Mouse (Mus musculus): ENCODE measurements around the gene Slc25a11. TPM values are rescaled to one million over a fixed set of nuclear protein-coding genes. Genes with fewer than 3 reads are reported as not detected.
A peak's percentile ranks its signal among the peaks of the same experiment; 100 is the strongest.

The Slc25a11 gene
- polyA plus RNA-seq, 1 experiment from 2014 or later, result 210 TPM

DNA sequence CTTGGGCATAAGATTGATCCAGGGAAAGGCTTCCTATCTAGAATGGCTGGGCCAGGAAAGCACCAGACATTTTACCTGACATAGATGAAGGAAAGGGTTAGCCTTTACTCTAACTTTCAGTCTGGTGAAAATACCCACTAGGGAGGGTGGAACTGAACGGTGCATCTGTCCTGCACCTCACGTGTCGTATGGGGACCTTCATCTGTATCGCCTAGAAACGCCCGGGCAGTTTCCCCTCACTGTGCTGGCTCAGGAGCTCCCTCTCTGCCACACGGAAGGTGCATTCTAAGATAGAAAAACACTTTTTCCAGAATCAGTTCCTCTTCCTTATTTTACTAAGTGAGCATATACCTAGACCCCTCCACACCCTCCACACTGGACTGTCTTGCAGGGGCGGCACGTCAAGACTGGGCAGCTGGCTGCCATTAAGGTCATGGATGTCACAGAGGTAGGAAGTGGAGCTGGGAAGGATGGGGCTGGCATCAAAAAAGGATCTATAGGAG is 48.8 kb downstream of the Slc25a11 start:
- no peak overlapping the region for H3K4me3 ChIP-seq (ENCODE audit: low read depth, low read length)
- H3K4me2 ChIP-seq (replicated peaks; ENCODE audit: low read depth), result no peak overlapping the region
- H3K27me3 ChIP-seq (replicated peaks; ENCODE audit: control insufficient read depth, insufficient read depth, low read length), result no peaks in the 10 kb centered on the region
- H3K27ac ChIP-seq (ENCODE audit: low read depth, low read length), result no peak overlapping the region
- H3K4me1 ChIP-seq (replicated peaks; ENCODE audit: control insufficient read depth, insufficient read depth, low read length), result peaks cover 14% of the 10 kb centered on the region
- H3K9me3 ChIP-seq (ENCODE audit: control insufficient read depth), result no peaks in the 10 kb centered on the region
- no peak overlapping the region for H3K9ac ChIP-seq (ENCODE audit: low read depth, low read length)
- no peak for TF ChIP-seq CTCF (IDR thresholded peaks at IDR 0.05; ENCODE audit: low read depth)
- WGBS, result 84% methylated on average over 9 of the region's 9 CpGs
- no peak for ATAC-seq
- peaks cover 40% of the 10 kb centered on the region for H3K36me3 ChIP-seq (ENCODE audit: control insufficient read depth, insufficient read depth)

GRCm38 (mm10) chr11:70597301-70597700 is 50.0 kb downstream of the Slc25a11 start:
- Histone ChIP-seq H3K9ac (ENCODE audit: low read depth, low read length) (no peak overlapping the region), H3K4me2 (replicated peaks; ENCODE audit: low read depth) (no peak overlapping the region), H3K9me3 (ENCODE audit: control insufficient read depth) (no peaks in the 10 kb centered on the region), H3K4me1 (replicated peaks; ENCODE audit: control insufficient read depth, insufficient read depth, low read length) (peaks cover 14% of the 10 kb centered on the region), H3K27me3 (replicated peaks; ENCODE audit: control insufficient read depth, insufficient read depth, low read length) (no peaks in the 10 kb centered on the region), H3K36me3 (ENCODE audit: control insufficient read depth, insufficient read depth) (peaks cover 34% of the 10 kb centered on the region), H3K27ac (ENCODE audit: low read depth, low read length) (no peak overlapping the region), H3K4me3 (ENCODE audit: low read depth, low read length) (no peak overlapping the region)
- 74% methylated on average over 6 of the region's 6 CpGs for WGBS
- 0 out of 2 replicates have a peak, but pooled peaks have one; percentile 12 for ATAC-seq
- no peak for TF ChIP-seq CTCF (IDR thresholded peaks at IDR 0.05; ENCODE audit: low read depth)

- Histone ChIP-seq H3K4me1 (replicated peaks; ENCODE audit: control insufficient read depth, insufficient read depth, low read length) (peaks cover 14% of the 10 kb centered on the region), H3K27ac (ENCODE audit: low read depth, low read length) (peak overlapping the region; percentile 86), H3K36me3 (ENCODE audit: control insufficient read depth, insufficient read depth) (peaks cover 24% of the 10 kb centered on the region), H3K27me3 (replicated peaks; ENCODE audit: control insufficient read depth, insufficient read depth, low read length) (no peaks in the 10 kb centered on the region), H3K4me2 (replicated peaks; ENCODE audit: low read depth) (peak overlapping the region; percentile 28), H3K4me3 (ENCODE audit: low read depth, low read length) (no peak overlapping the region), H3K9me3 (ENCODE audit: control insufficient read depth) (no peaks in the 10 kb centered on the region), H3K9ac (ENCODE audit: low read depth, low read length) (no peak overlapping the region)
- 40% methylated on average over 4 of the region's 4 CpGs for WGBS
- no peak for TF ChIP-seq CTCF (IDR thresholded peaks at IDR 0.05; ENCODE audit: low read depth)
- ATAC-seq, result 0 out of 2 replicates have a peak, but pooled peaks have one; percentile 46
Measured at GRCm38 (mm10) chr11:70596094-70596493, 51.2 kb downstream of the Slc25a11 start.

DNA sequence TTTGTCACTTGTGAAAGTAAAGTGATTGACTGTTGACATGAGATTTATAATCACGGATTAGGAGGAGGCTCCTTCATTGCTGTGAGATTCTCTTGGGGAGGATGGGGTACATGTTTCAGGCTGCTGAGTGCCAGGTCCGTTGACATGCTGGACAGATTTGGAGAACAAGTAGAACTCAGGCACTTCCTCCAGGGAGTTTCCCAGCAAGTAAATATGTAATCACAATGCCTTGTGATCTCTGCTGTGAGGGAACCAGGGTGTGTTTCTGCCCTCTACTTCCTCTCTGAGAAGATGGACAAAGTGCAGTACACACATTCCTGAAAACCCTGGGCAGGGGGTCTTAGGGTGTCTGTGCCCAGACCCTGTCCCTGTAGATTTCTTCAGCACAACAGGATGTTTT is 51.6 kb downstream of the Slc25a11 start:
- ATAC-seq, result peak; percentile 71
- 22% methylated on average over 2 of the region's 2 CpGs for WGBS
- no peak for TF ChIP-seq CTCF (IDR thresholded peaks at IDR 0.05; ENCODE audit: low read depth)
- Histone ChIP-seq H3K4me1 (replicated peaks; ENCODE audit: control insufficient read depth, insufficient read depth, low read length) (peaks cover 14% of the 10 kb centered on the region), H3K9me3 (ENCODE audit: control insufficient read depth) (no peaks in the 10 kb centered on the region), H3K27ac (ENCODE audit: low read depth, low read length) (peak overlapping the region; percentile 86), H3K36me3 (ENCODE audit: control insufficient read depth, insufficient read depth) (peaks cover 24% of the 10 kb centered on the region), H3K9ac (ENCODE audit: low read depth, low read length) (no peak overlapping the region), H3K27me3 (replicated peaks; ENCODE audit: control insufficient read depth, insufficient read depth, low read length) (no peaks in the 10 kb centered on the region), H3K4me2 (replicated peaks; ENCODE audit: low read depth) (peak overlapping the region; percentile 37), H3K4me3 (ENCODE audit: low read depth, low read length) (no peak overlapping the region)

GRCm38 (mm10) chr11:70594253-70594989 is 52.9 kb downstream of the Slc25a11 start:
- 79% methylated on average over 15 of the region's 15 CpGs for WGBS
- peaks cover 14% of the 10 kb centered on the region for H3K4me1 ChIP-seq (replicated peaks; ENCODE audit: control insufficient read depth, insufficient read depth, low read length)
- no peak overlapping the region for H3K27ac ChIP-seq (ENCODE audit: low read depth, low read length)
- no peak overlapping the region for H3K9ac ChIP-seq (ENCODE audit: low read depth, low read length)
- H3K36me3 ChIP-seq (ENCODE audit: control insufficient read depth, insufficient read depth), result peaks cover 18% of the 10 kb centered on the region
- no peak overlapping the region for H3K4me2 ChIP-seq (replicated peaks; ENCODE audit: low read depth)
- no peak overlapping the region for H3K4me3 ChIP-seq (ENCODE audit: low read depth, low read length)
- no peaks in the 10 kb centered on the region for H3K27me3 ChIP-seq (replicated peaks; ENCODE audit: control insufficient read depth, insufficient read depth, low read length)
- no peak for TF ChIP-seq CTCF (IDR thresholded peaks at IDR 0.05; ENCODE audit: low read depth)
- H3K9me3 ChIP-seq (ENCODE audit: control insufficient read depth), result no peaks in the 10 kb centered on the region
- ATAC-seq, result no peak

Other genes with a start within 250 kb of the Slc25a11 start
- 9.5 and 9.9 TPM in 2 replicates for gene Pelp1, start 237.4 kb downstream of the Slc25a11 start, polyA plus RNA-seq (2015; fragmentation: Nextera tagmentation; extraction: Ambion mirVana)
- 7.4 and 7.8 TPM in 2 replicates for gene Arrb2, start 214.8 kb downstream of the Slc25a11 start, polyA plus RNA-seq (2015; fragmentation: Nextera tagmentation; extraction: Ambion mirVana)
- 30.1 and 30.7 TPM in 2 replicates for gene Med11, start 195.6 kb downstream of the Slc25a11 start, polyA plus RNA-seq (2015; fragmentation: Nextera tagmentation; extraction: Ambion mirVana)
- 1.4 and 1.5 TPM in 2 replicates for gene Zmynd15, start 188.0 kb downstream of the Slc25a11 start, polyA plus RNA-seq (2015; fragmentation: Nextera tagmentation; extraction: Ambion mirVana)
- 33.8 and 39.3 TPM in 2 replicates for gene Cxcl16, start 187.5 kb downstream of the Slc25a11 start, polyA plus RNA-seq (2015; fragmentation: Nextera tagmentation; extraction: Ambion mirVana)
- 398 and 402 TPM in 2 replicates for gene Tm4sf5, start 142.2 kb downstream of the Slc25a11 start, polyA plus RNA-seq (2015; fragmentation: Nextera tagmentation; extraction: Ambion mirVana)
- 0.25 and 0.31 TPM in 2 replicates for gene Vmo1, start 132.9 kb downstream of the Slc25a11 start, polyA plus RNA-seq (2015; fragmentation: Nextera tagmentation; extraction: Ambion mirVana)
- gene Gltpd2, start 128.3 kb downstream of the Slc25a11 start, polyA plus RNA-seq (2015; fragmentation: Nextera tagmentation; extraction: Ambion mirVana), result 0.30 and 0.82 TPM in 2 replicates
- gene Psmb6, start 122.1 kb downstream of the Slc25a11 start, polyA plus RNA-seq (2015; fragmentation: Nextera tagmentation; extraction: Ambion mirVana), result 462 and 489 TPM in 2 replicates
- gene Gm40193, start 114.5 kb downstream of the Slc25a11 start, polyA plus RNA-seq (2015; fragmentation: Nextera tagmentation; extraction: Ambion mirVana), result not detected in 2 replicates
- 5.9 and 6.3 TPM in 2 replicates for gene Pld2, start 107.4 kb downstream of the Slc25a11 start, polyA plus RNA-seq (2015; fragmentation: Nextera tagmentation; extraction: Ambion mirVana)
- gene Mink1, start 84.6 kb downstream of the Slc25a11 start, polyA plus RNA-seq (2015; fragmentation: Nextera tagmentation; extraction: Ambion mirVana), result 5.8 and 6.1 TPM in 2 replicates
- not detected in 2 replicates for gene 4930544D05Rik, start 31.6 kb downstream of the Slc25a11 start, polyA plus RNA-seq (2015; fragmentation: Nextera tagmentation; extraction: Ambion mirVana)
- gene Chrne, start 28.3 kb downstream of the Slc25a11 start, polyA plus RNA-seq (2015; fragmentation: Nextera tagmentation; extraction: Ambion mirVana), result 0.12 TPM in 1 of 2 replicates, not detected in the other
- 0.07 and 0.10 TPM in 2 replicates for gene Gp1ba, start 8.4 kb downstream of the Slc25a11 start, polyA plus RNA-seq (2015; fragmentation: Nextera tagmentation; extraction: Ambion mirVana)
- gene Rnf167, start 244 bp downstream of the Slc25a11 start, polyA plus RNA-seq (2015; fragmentation: Nextera tagmentation; extraction: Ambion mirVana), result 107 TPM in 2 replicates
- 1,830 and 1,961 TPM in 2 replicates for gene Pfn1, start 7.2 kb upstream of the Slc25a11 start, polyA plus RNA-seq (2015; fragmentation: Nextera tagmentation; extraction: Ambion mirVana)
- gene Eno3, start 9.7 kb upstream of the Slc25a11 start, polyA plus RNA-seq (2015; fragmentation: Nextera tagmentation; extraction: Ambion mirVana), result 4.9 and 5.9 TPM in 2 replicates
- gene Spag7, start 21.9 kb upstream of the Slc25a11 start, polyA plus RNA-seq (2015; fragmentation: Nextera tagmentation; extraction: Ambion mirVana), result 61.3 and 66.2 TPM in 2 replicates
- 11.7 and 12.3 TPM in 2 replicates for gene Camta2, start 40.6 kb upstream of the Slc25a11 start, polyA plus RNA-seq (2015; fragmentation: Nextera tagmentation; extraction: Ambion mirVana)
- 2.8 and 3.3 TPM in 2 replicates for gene Inca1, start 52.7 kb upstream of the Slc25a11 start, polyA plus RNA-seq (2015; fragmentation: Nextera tagmentation; extraction: Ambion mirVana)
- 4.4 and 5.4 TPM in 2 replicates for gene Kif1c, start 53.1 kb upstream of the Slc25a11 start, polyA plus RNA-seq (2015; fragmentation: Nextera tagmentation; extraction: Ambion mirVana)
- 4.4 and 5.0 TPM in 2 replicates for gene Zfp3, start 116.7 kb upstream of the Slc25a11 start, polyA plus RNA-seq (2015; fragmentation: Nextera tagmentation; extraction: Ambion mirVana)
- gene Scimp, start 165.1 kb upstream of the Slc25a11 start, polyA plus RNA-seq (2015; fragmentation: Nextera tagmentation; extraction: Ambion mirVana), result 1.9 and 2.0 TPM in 2 replicates
- 90.9 and 104 TPM in 2 replicates for gene Rabep1, start 197.3 kb upstream of the Slc25a11 start, polyA plus RNA-seq (2015; fragmentation: Nextera tagmentation; extraction: Ambion mirVana)